Mouse (Mus musculus): Measurements from ENCODE around the gene Nup133. TPM values are rescaled to one million over a fixed set of nuclear protein-coding genes. Genes with fewer than 3 reads are reported as not detected.

Gene Nup133
- polyA plus RNA-seq, 1 experiment from 2014 or later: 58.3 TPM

Other genes starting within 250 kb of the Nup133 start
- 54.6 and 54.8 TPM in 2 replicates for gene Rab4a, start 143.3 kb downstream of the Nup133 start, polyA plus RNA-seq (2014; fragmentation: Nextera tagmentation; extraction: Ambion mirVana)
- gene Ccsap, start 89.1 kb downstream of the Nup133 start, polyA plus RNA-seq (2014; fragmentation: Nextera tagmentation; extraction: Ambion mirVana): 6.3 and 7.3 TPM in 2 replicates
- gene Acta1, start 54.5 kb downstream of the Nup133 start, polyA plus RNA-seq (2014; fragmentation: Nextera tagmentation; extraction: Ambion mirVana): 12.0 and 13.5 TPM in 2 replicates
- 17.2 TPM in 2 replicates for gene Abcb10, start 33.9 kb upstream of the Nup133 start, polyA plus RNA-seq (2014; fragmentation: Nextera tagmentation; extraction: Ambion mirVana)
- 46.2 and 49.7 TPM in 2 replicates for gene Taf5l, start 72.1 kb upstream of the Nup133 start, polyA plus RNA-seq (2014; fragmentation: Nextera tagmentation; extraction: Ambion mirVana)
- 8.8 and 9.0 TPM in 2 replicates for gene Urb2, start 72.2 kb upstream of the Nup133 start, polyA plus RNA-seq (2014; fragmentation: Nextera tagmentation; extraction: Ambion mirVana)